Mouse (Mus musculus): ENCODE data around the gene Zfp747. TPM values are rescaled to one million over a fixed set of nuclear protein-coding genes. Genes with fewer than 3 reads are reported as not detected.
"Not testable (repeated sequence)": the region's sequence is repeated elsewhere in the genome, so short reads cannot be mapped to it uniquely, and the experiment has no call there.

Gene Zfp747
- polyA plus RNA-seq, 1 experiment from 2014 or later, result 5.4 TPM

DNA sequence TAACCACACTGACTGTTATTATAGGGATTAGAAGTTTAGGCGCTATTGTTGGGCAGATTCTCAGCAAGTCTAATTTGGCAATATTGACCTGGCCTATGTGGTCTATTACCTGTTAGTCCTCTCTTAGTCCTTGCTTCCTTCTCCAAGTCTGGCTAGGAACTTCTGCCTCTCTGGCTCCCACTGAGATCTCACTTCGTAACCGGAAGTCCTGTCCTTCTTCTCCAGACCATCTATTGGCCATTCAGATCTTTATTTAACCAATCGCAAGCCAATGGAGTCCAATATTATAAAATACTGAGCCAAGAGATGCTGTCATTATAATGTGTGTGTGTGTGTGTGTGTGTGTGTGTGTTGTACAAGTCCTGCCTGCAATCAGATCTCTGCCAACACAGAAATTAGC is 11.7 kb downstream of the Zfp747 start:
- no peak for ATAC-seq (ENCODE audit: low FRiP score, low TSS enrichment)
- H3K4me1 ChIP-seq (replicated peaks; ENCODE audit: control insufficient read depth, insufficient read depth), result 0 out of 2 replicates have a peak, but pooled peaks cover 5% of the 10 kb centered on the region
- peak overlapping the region; percentile 35 for H3K4me3 ChIP-seq (ENCODE audit: low read depth, low read length)
- no peaks in the 10 kb centered on the region for H3K27me3 ChIP-seq (ENCODE audit: control insufficient read depth, insufficient read depth, low read length)
- no peaks in the 10 kb centered on the region for H3K9me3 ChIP-seq (ENCODE audit: control insufficient read depth, low read length)
- no peaks in the 10 kb centered on the region for H3K36me3 ChIP-seq (ENCODE audit: control insufficient read depth, insufficient read depth, low read length)
- no peak for DNase-seq (ENCODE audit: low spot score)
- 0 out of 2 replicates have a peak overlapping the region, but pooled peaks have one; percentile 61 for H3K9ac ChIP-seq (ENCODE audit: low read length)
- H3K27ac ChIP-seq (replicated peaks), result no peak overlapping the region
- 65% methylated on average over 4 of the region's 4 CpGs for WGBS
- TF ChIP-seq EP300 (optimal IDR thresholded peaks at IDR 0.05) (no peak), CTCF (IDR thresholded peaks at IDR 0.05; ENCODE audit: low read depth) (no peak)
- peak overlapping the region; percentile 62 for H3K4me2 ChIP-seq (replicated peaks; ENCODE audit: low read depth)

DNA sequence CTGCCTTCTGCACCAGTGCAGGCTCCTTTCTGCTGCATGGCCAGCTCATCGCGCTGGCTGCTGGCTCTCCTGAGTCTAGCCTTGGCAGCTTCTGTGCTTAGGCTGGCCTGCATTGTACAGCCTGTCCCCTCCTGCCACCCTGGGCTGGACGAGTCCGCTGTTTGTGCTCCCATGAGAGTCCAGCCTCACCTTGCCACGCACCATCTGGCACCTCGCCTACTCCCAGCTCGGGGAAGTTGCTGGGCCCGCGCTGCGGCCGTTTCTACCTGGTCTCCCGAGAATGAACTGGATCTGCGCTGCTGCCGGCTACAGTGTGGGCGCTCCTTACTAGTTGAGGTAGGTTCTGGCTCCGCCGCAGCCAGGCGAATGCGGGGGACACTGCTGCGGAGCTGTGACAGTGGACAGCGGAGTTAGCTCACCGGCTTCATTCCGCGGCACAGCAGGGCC is 12.4 kb downstream of the Zfp747 start:
- Histone ChIP-seq H3K27me3 (ENCODE audit: control insufficient read depth, insufficient read depth, low read length) (no peaks in the 10 kb centered on the region), H3K4me1 (replicated peaks; ENCODE audit: control insufficient read depth, insufficient read depth) (0 out of 2 replicates have a peak, but pooled peaks cover 5% of the 10 kb centered on the region), H3K9me3 (ENCODE audit: control insufficient read depth, low read length) (no peaks in the 10 kb centered on the region), H3K4me2 (replicated peaks; ENCODE audit: low read depth) (peak overlapping the region; percentile 62), H3K27ac (replicated peaks) (no peak overlapping the region), H3K36me3 (ENCODE audit: control insufficient read depth, insufficient read depth, low read length) (no peaks in the 10 kb centered on the region), H3K9ac (ENCODE audit: low read length) (peak overlapping the region; percentile 61), H3K4me3 (ENCODE audit: low read depth, low read length) (peak overlapping the region; percentile 35)
- ATAC-seq (ENCODE audit: low FRiP score, low TSS enrichment), result peak; percentile 46
- peak; percentile 70 for DNase-seq (ENCODE audit: low spot score)
- WGBS, result 4% methylated on average over 24 of the region's 24 CpGs
- TF ChIP-seq CTCF (IDR thresholded peaks at IDR 0.05; ENCODE audit: low read depth) (no peak), EP300 (optimal IDR thresholded peaks at IDR 0.05) (no peak)

DNA sequence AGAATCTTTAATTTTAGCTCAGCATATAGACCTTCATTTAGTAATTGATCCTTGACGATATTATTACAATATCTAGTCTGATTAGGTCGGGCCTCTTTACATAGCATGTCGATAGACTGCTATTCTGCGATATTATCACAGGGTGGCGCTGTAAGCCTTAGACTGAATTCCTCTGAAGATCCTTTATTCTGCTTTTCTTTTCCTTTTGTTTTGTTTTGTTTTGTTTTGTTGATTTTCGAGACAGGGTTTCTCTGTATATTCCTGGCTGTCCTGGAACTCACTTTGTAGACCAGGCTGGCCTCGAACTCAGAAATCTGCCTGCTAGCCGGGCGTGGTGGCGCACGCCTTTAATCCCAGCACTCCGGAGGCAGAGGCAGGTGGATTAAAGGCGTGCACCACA is 13.4 kb downstream of the Zfp747 start:
- not testable (repeated sequence) for H3K9ac ChIP-seq (ENCODE audit: low read length); ATAC-seq (ENCODE audit: low FRiP score, low TSS enrichment); H3K27me3 ChIP-seq (ENCODE audit: control insufficient read depth, insufficient read depth, low read length); H3K4me1 ChIP-seq (replicated peaks; ENCODE audit: control insufficient read depth, insufficient read depth); H3K9me3 ChIP-seq (ENCODE audit: control insufficient read depth, low read length); H3K36me3 ChIP-seq (ENCODE audit: control insufficient read depth, insufficient read depth, low read length); DNase-seq (ENCODE audit: low spot score); H3K27ac ChIP-seq (replicated peaks)
- Histone ChIP-seq H3K4me3 (ENCODE audit: low read depth, low read length) (peak overlapping the region; percentile 25), H3K4me2 (replicated peaks; ENCODE audit: low read depth) (peak overlapping the region; percentile 35; the same call in 1 of the 2 replicates)
- WGBS, result 17% methylated on average over 13 of the region's 13 CpGs
- peak; percentile 87 for TF ChIP-seq CTCF (IDR thresholded peaks at IDR 0.05; ENCODE audit: low read depth)

DNA sequence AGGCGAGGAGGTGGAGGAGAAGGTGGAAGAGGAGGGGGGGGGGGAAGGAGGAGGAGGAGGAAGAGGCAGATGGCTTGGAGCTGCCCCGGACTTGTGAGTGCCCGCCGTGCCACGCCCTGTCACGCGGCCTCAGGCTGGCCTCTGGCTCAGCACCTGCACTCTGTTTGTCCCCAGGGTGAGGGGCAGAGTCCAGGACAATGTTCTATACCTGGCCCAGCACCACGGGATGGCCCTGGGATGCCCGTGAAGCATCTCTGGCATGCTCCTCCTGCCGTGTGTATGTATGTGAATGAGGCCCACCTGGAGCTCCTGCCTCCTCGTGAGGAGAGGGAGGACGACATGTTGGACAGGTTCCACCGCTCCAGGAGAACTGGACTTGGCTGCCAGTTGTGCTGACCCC is 14.4 kb downstream of the Zfp747 start:
- Histone ChIP-seq H3K9ac (ENCODE audit: low read length) (no peak overlapping the region), H3K9me3 (ENCODE audit: control insufficient read depth, low read length) (no peaks in the 10 kb centered on the region), H3K4me2 (replicated peaks; ENCODE audit: low read depth) (no peak overlapping the region), H3K27ac (replicated peaks) (no peak overlapping the region), H3K27me3 (ENCODE audit: control insufficient read depth, insufficient read depth, low read length) (no peaks in the 10 kb centered on the region), H3K4me3 (ENCODE audit: low read depth, low read length) (no peak overlapping the region), H3K36me3 (ENCODE audit: control insufficient read depth, insufficient read depth, low read length) (no peaks in the 10 kb centered on the region), H3K4me1 (replicated peaks; ENCODE audit: control insufficient read depth, insufficient read depth) (0 out of 2 replicates have a peak, but pooled peaks cover 5% of the 10 kb centered on the region)
- TF ChIP-seq EP300 (optimal IDR thresholded peaks at IDR 0.05), result no peak
- no peak for TF ChIP-seq CTCF (IDR thresholded peaks at IDR 0.05; ENCODE audit: low read depth)
- peak; percentile 60 for DNase-seq (ENCODE audit: low spot score)
- peak; percentile 72 for ATAC-seq (ENCODE audit: low FRiP score, low TSS enrichment)
- WGBS, result 34% methylated on average over 13 of the region's 13 CpGs

DNA sequence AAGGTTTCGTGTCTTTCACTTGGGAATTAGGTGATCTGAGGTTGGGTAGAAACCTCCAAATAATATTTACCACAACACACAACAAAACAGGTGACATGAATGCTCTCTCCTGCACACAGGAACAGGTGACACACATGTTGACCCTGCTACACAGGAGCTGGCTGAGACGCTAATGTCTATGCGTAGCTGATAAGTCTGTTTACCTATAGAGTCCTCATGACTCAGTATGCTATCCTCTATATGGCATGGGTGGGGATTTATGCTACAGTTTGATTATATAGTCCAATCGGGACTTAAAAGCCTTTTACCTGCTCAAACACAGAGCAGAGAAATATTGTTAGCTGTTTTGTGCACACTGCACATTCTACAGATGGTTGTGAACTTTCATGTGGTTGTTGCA is 15.6 kb downstream of the Zfp747 start:
- DNase-seq (ENCODE audit: low spot score) (no peak), ATAC-seq (ENCODE audit: low FRiP score, low TSS enrichment) (peak; percentile 81)
- Histone ChIP-seq H3K4me3 (ENCODE audit: low read depth, low read length) (no peak overlapping the region), H3K4me2 (replicated peaks; ENCODE audit: low read depth) (no peak overlapping the region), H3K27ac (replicated peaks) (no peak overlapping the region), H3K9me3 (ENCODE audit: control insufficient read depth, low read length) (no peaks in the 10 kb centered on the region), H3K4me1 (replicated peaks; ENCODE audit: control insufficient read depth, insufficient read depth) (0 out of 2 replicates have a peak, but pooled peaks cover 5% of the 10 kb centered on the region), H3K36me3 (ENCODE audit: control insufficient read depth, insufficient read depth, low read length) (no peaks in the 10 kb centered on the region), H3K27me3 (ENCODE audit: control insufficient read depth, insufficient read depth, low read length) (no peaks in the 10 kb centered on the region), H3K9ac (ENCODE audit: low read length) (no peak overlapping the region)
- 43% methylated on average over 4 of the region's 4 CpGs for WGBS
- TF ChIP-seq CTCF (IDR thresholded peaks at IDR 0.05; ENCODE audit: low read depth), result no peak
- no peak for TF ChIP-seq EP300 (optimal IDR thresholded peaks at IDR 0.05)

DNA sequence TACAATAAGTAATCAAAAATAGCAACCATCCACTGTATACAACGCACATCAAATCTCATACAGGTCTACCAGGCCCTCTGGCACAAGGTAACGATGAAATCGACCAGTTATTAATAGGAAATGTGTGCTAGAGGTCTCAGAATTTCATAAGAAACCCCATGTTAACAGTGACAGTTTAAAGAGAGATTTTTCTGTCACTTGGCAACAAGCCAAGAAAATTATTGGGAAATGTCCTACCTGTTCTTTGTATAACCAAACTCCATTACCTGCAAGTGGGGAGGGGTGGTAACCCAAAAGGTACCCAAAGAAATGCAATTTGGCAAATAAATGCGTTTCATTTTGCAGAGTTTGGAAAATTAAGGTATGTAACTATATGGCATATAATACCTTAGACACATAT is 17.4 kb downstream of the Zfp747 start:
- Histone ChIP-seq H3K4me3 (ENCODE audit: low read depth, low read length) (no peak overlapping the region), H3K9ac (ENCODE audit: low read length) (no peak overlapping the region), H3K27me3 (ENCODE audit: control insufficient read depth, insufficient read depth, low read length) (no peaks in the 10 kb centered on the region), H3K27ac (replicated peaks) (no peak overlapping the region), H3K36me3 (ENCODE audit: control insufficient read depth, insufficient read depth, low read length) (no peaks in the 10 kb centered on the region), H3K9me3 (ENCODE audit: control insufficient read depth, low read length) (no peaks in the 10 kb centered on the region), H3K4me1 (replicated peaks; ENCODE audit: control insufficient read depth, insufficient read depth) (0 out of 2 replicates have a peak, but pooled peaks cover 3% of the 10 kb centered on the region), H3K4me2 (replicated peaks; ENCODE audit: low read depth) (no peak overlapping the region)
- ATAC-seq (ENCODE audit: low FRiP score, low TSS enrichment), result no peak
- TF ChIP-seq CTCF (IDR thresholded peaks at IDR 0.05; ENCODE audit: low read depth) (no peak), EP300 (optimal IDR thresholded peaks at IDR 0.05) (no peak)
- WGBS, result 62% methylated on average over 4 of the region's 4 CpGs
- DNase-seq (ENCODE audit: low spot score), result no peak

Data from stomach, postnatal 0 days (tissue).